Mouse (Mus musculus) frontal cortex, postnatal 36 days (tissue): Measurements from ENCODE around the gene Smarce1.

Source experiments
- DNase-seq, 2 experiments: peaks; one replicate each; pipeline ENCODE4 v3.0.0; 2022; ENCODE audit warnings: low spot score in 2 of 2

Smarce1 gene

DNA sequence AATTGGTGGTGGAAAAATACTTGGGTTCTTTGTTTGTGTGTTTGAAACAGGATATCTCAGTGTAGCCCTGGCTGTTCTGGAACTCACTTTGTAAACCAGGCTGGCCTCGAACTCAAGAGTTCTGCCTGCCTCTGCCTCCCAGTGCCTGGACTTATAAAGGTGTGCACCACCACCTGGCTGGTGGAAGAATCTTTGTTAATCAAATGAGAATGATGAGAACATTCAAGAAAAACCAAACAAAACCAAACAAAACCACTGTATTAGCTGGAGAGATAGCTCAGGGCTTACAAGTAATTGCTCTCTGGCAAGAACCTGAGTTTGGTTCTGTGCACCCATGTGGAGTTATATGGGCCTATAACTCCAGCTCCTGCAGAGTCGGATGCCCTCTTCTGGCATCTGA is 61.4 kb downstream of the Smarce1 start:
- DNase-seq: no peak

DNA sequence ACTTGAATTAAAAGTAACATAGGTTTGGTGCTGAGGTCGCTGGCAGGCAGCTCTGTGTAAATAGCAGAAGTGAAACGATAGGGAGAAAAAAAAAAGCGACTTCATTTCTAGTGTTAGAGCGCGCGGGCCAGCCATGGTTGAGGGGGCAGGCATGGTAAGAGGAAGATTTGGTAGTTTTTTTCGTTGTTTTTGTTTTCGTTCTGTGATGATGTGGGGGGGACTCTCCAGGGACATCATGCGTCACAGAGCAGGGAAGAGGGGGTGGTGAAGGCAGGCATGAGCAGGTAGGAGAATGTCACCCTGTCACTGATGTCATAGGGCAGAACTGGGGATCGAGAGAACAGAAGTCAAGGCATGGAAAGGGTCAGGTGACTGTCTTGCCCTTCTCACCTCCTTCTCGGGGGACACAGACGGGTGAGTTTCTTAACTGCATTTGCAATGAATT is 62.8 kb downstream of the Smarce1 start:
- no peak for DNase-seq

DNA sequence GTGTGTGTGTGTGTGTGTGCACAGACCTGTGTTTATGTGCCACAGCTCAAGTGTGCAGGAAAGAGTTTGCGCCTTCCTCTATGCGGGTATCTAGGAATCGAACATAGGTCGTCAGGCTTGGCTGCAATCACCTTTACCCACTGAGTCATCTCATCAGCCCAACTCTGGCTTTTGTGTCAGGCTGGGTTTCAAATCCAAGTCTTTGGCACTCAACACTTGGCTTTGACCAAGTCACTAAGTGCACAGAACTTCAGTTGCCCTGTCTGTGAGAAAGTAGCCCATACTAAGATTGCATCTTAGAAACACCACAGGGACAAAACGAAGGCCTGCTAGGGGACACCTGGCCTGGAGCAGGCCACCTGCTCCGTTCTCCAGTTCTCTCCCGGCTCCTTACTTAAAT is 63.2 kb downstream of the Smarce1 start:
- DNase-seq: no peak

DNA sequence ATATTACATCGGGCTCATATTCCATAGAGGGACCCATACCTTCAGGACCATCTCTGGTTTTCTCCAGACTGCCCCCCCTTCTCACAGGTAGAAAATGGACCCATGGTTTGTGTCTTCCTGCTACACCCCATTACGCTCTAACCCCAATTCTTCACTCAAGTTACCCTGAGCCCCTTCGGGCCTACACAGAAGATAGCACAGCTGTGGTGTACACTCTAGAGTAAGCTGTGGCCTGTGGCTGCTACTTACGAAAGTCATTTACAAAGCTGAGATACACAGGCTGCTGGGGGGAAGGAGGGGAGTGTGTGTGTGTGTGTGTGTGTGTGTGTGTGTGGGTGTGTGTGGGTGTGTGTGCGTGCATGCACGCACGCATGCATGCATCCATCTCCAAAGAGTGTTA is 64.6 kb downstream of the Smarce1 start:
- no peak for DNase-seq

DNA sequence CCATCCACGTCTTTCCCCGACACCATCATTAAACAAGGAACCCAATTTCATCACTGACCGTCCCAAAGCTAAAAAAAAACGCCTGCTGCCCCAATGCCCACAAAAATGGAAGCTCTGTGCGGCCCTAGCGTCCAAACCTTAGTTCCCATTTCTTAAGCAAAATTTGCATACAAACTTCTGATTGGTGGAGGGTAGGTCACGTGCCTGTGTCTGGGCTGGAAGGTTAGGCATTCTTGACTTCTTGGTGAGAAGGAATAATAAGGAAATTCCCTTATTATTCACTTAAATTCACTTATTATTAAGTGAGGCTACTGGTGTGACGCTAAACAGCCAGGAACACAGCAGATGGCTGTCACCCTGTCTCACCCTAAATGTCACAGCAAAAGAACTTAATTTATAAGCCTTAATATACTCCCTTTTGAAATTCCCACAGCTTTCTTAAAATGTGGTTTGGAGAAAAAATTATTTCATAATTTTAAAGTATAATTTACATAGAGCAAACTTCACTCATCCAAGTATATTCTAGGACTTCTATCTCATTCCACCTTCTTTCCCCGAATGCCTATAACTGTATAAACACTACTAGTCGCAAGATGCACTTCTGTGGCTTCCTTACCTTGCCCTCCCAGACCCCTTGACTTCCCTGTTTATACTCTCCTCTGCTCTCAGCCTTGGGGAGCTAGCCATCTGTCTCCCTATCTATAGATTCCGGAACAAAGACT is 65.6 kb downstream of the Smarce1 start:
- no peak for DNase-seq

DNA sequence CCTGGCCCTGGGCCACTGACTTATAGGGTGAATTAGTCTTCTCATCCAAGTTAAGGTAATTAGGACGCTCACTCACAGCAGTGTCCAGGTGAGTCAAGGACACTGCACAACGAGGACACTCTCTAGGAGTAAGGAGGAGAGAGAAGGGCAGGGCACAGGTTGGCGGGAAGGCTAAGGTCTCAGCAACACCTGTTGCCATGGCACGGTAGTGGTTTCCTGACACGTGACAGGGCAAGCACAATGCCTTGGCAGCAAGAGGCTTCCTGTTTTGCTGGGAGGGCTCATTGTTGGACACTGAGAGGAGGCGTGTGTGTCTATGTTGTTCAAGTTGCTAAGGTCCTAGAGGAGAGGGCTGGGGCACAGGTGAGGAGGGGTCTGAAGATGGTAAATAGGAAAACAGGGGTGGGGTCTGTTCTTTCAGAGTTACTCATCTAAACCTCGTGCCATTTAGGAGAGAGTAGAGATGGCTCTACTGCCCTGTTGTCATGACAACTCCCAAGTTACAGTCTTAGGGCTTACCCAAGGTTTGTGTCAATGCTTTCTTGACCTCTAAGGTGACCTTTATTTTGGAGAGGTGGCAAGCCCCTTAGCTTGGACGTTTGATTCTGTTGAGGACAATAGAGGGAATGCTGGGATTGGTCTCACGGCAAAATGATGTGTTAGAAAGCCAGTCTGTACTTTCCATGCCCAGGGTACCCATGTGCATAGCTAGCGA is 67.7 kb downstream of the Smarce1 start:
- no peak for DNase-seq

DNA sequence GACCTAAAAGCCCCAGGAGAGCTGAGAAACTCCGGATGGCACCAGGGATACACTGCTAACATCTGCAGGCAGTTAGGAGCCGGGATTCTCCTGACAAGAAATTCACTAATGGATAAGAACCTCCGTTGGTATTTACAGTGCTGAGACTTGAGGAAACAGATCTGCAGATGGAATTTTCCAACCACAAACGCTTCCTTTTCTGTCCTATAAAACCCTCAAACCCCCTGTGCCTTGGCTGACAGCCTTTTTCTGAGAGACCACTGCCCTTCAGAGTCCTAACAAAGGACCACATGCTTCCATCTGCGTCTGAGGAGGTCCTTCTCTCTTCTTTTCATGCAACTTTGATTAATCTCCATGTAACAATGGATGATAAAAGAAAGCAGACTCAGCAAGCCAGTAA is 69.2 kb downstream of the Smarce1 start:
- no peak for DNase-seq

DNA sequence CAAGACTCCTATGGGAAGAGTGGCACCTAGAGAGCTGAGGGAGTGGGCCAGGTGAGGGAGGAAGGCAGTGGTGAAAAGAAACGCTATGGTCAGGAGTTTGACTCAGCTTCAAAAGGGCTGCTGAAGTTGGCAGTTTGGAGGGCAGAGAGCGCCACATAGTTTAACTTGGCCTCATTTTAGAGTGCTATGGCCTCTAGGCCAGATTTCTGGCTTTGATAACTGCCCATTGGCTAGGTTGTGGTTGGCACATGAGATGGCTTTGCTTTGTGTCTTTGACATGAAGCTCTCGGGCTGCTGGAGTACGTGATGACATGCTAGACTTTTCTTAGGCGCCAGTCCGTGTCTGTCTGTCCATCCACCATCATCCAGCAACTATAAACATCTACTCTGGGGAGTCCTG is 70.6 kb downstream of the Smarce1 start:
- DNase-seq: no peak
